Mouse (Mus musculus) erythroid progenitor cell, adult 5-6 weeks (primary cell): Measurements from ENCODE around the gene Srcap. TPM values are rescaled to one million over a fixed set of nuclear protein-coding genes. Genes with fewer than 3 reads are reported as not detected.

Experiments used
- total RNA-seq, 2 experiments: library from RNA; stranded (forward) in 1 of 2; stranded (reverse) in 1 of 2; fragments of 150-400 nt in 1 of 2; fragments of 186-747, 209-891 nt in 1 of 2; gene quantifications; 2 replicates each; pipeline versions ENCODE4 v1.2.3 to v1.2.4; 2015 to 2017; ENCODE audit warnings: low replicate concordance in 2 of 2

Gene Srcap
- total RNA-seq, 2 experiments from 2014 or later, result 77.0 to 99.3 TPM

Other genes with a start within 250 kb of the Srcap start
- gene Sephs2, start 237.9 kb upstream of the Srcap start, total RNA-seq (2015; ENCODE audit: low replicate concordance), result 16.8 and 18.0 TPM in 2 replicates
- gene Sephs2, start 237.9 kb upstream of the Srcap start, total RNA-seq (2017; ENCODE audit: low replicate concordance), result 25.8 and 29.0 TPM in 2 replicates
- gene Itgal, start 215.7 kb upstream of the Srcap start, total RNA-seq (2015; ENCODE audit: low replicate concordance), result 14.3 and 18.7 TPM in 2 replicates
- 2.1 and 3.9 TPM in 2 replicates for gene Itgal, start 215.7 kb upstream of the Srcap start, total RNA-seq (2017; ENCODE audit: low replicate concordance)
- gene Zfp768, start 166.4 kb upstream of the Srcap start, total RNA-seq (2015; ENCODE audit: low replicate concordance), result 0.72 TPM in 1 of 2 replicates, not detected in the other
- 0.39 and 1.3 TPM in 2 replicates for gene Zfp768, start 166.4 kb upstream of the Srcap start, total RNA-seq (2017; ENCODE audit: low replicate concordance)
- 0.42 TPM in 1 of 2 replicates, not detected in the other for gene Zfp747, start 135.9 kb upstream of the Srcap start, total RNA-seq (2015; ENCODE audit: low replicate concordance)
- 2.4 TPM in 1 of 2 replicates, not detected in the other for gene Zfp747, start 135.9 kb upstream of the Srcap start, total RNA-seq (2017; ENCODE audit: low replicate concordance)
- 1.1 TPM in 1 of 2 replicates, not detected in the other for gene 9130019O22Rik, start 124.8 kb upstream of the Srcap start, total RNA-seq (2015; ENCODE audit: low replicate concordance)
- gene 9130019O22Rik, start 124.8 kb upstream of the Srcap start, total RNA-seq (2017; ENCODE audit: low replicate concordance), result 0.26 TPM in 1 of 2 replicates, not detected in the other
- not detected in 2 replicates for gene E430018J23Rik, start 118.4 kb upstream of the Srcap start, total RNA-seq (2015; ENCODE audit: low replicate concordance)
- gene E430018J23Rik, start 118.4 kb upstream of the Srcap start, total RNA-seq (2017; ENCODE audit: low replicate concordance), result not detected in 2 replicates
- 1.4 TPM in 1 of 2 replicates, not detected in the other for gene Zfp764, start 105.2 kb upstream of the Srcap start, total RNA-seq (2015; ENCODE audit: low replicate concordance)
- 1.4 TPM in 1 of 2 replicates, not detected in the other for gene Zfp764, start 105.2 kb upstream of the Srcap start, total RNA-seq (2017; ENCODE audit: low replicate concordance)
- 5.0 and 20.9 TPM in 2 replicates for gene Zfp688, start 89.9 kb upstream of the Srcap start, total RNA-seq (2015; ENCODE audit: low replicate concordance)
- gene Zfp688, start 89.9 kb upstream of the Srcap start, total RNA-seq (2017; ENCODE audit: low replicate concordance), result 5.0 and 6.7 TPM in 2 replicates
- 3.2 and 3.8 TPM in 2 replicates for gene Zfp689, start 62.8 kb upstream of the Srcap start, total RNA-seq (2015; ENCODE audit: low replicate concordance)
- gene Zfp689, start 62.8 kb upstream of the Srcap start, total RNA-seq (2017; ENCODE audit: low replicate concordance), result 3.1 and 6.1 TPM in 2 replicates
- 147 and 172 TPM in 2 replicates for gene Prr14, start 52.4 kb upstream of the Srcap start, total RNA-seq (2015; ENCODE audit: low replicate concordance)
- gene Prr14, start 52.4 kb upstream of the Srcap start, total RNA-seq (2017; ENCODE audit: low replicate concordance), result 31.9 and 84.3 TPM in 2 replicates
- gene Fbrs, start 32.8 kb upstream of the Srcap start, total RNA-seq (2015; ENCODE audit: low replicate concordance), result 103 and 125 TPM in 2 replicates
- gene Fbrs, start 32.8 kb upstream of the Srcap start, total RNA-seq (2017; ENCODE audit: low replicate concordance), result 28.1 and 32.7 TPM in 2 replicates
- 58.7 and 63.1 TPM in 2 replicates for gene Gm42715, start 7.6 kb downstream of the Srcap start, total RNA-seq (2015; ENCODE audit: low replicate concordance)
- 25.4 and 45.8 TPM in 2 replicates for gene Gm42715, start 7.6 kb downstream of the Srcap start, total RNA-seq (2017; ENCODE audit: low replicate concordance)
- gene Tmem265, start 49.4 kb downstream of the Srcap start, total RNA-seq (2015; ENCODE audit: low replicate concordance), result 6.5 TPM in 1 of 2 replicates, not detected in the other
- 1.3 TPM in 1 of 2 replicates, not detected in the other for gene Tmem265, start 49.4 kb downstream of the Srcap start, total RNA-seq (2017; ENCODE audit: low replicate concordance)
- gene Phkg2, start 61.4 kb downstream of the Srcap start, total RNA-seq (2015; ENCODE audit: low replicate concordance), result 58.7 and 76.0 TPM in 2 replicates
- 27.9 and 44.7 TPM in 2 replicates for gene Phkg2, start 61.4 kb downstream of the Srcap start, total RNA-seq (2017; ENCODE audit: low replicate concordance)
- gene Ccdc189, start 76.6 kb downstream of the Srcap start, total RNA-seq (2015; ENCODE audit: low replicate concordance), result 21.8 and 32.1 TPM in 2 replicates
- gene Ccdc189, start 76.6 kb downstream of the Srcap start, total RNA-seq (2017; ENCODE audit: low replicate concordance), result 26.7 and 41.9 TPM in 2 replicates
- 22.0 and 49.9 TPM in 2 replicates for gene Rnf40, start 76.8 kb downstream of the Srcap start, total RNA-seq (2015; ENCODE audit: low replicate concordance)
- 60.3 and 108 TPM in 2 replicates for gene Rnf40, start 76.8 kb downstream of the Srcap start, total RNA-seq (2017; ENCODE audit: low replicate concordance)
- gene Zfp629, start 103.8 kb downstream of the Srcap start, total RNA-seq (2015; ENCODE audit: low replicate concordance), result 2.2 and 5.4 TPM in 2 replicates
- 0.38 and 1.3 TPM in 2 replicates for gene Zfp629, start 103.8 kb downstream of the Srcap start, total RNA-seq (2017; ENCODE audit: low replicate concordance)
- gene Bcl7c, start 196.9 kb downstream of the Srcap start, total RNA-seq (2015; ENCODE audit: low replicate concordance), result 4.0 and 9.6 TPM in 2 replicates
- gene Bcl7c, start 196.9 kb downstream of the Srcap start, total RNA-seq (2017; ENCODE audit: low replicate concordance), result 2.6 and 12.7 TPM in 2 replicates
- not detected in 2 replicates for gene Ctf1, start 200.8 kb downstream of the Srcap start, total RNA-seq (2015; ENCODE audit: low replicate concordance)
- not detected in 2 replicates for gene Ctf1, start 200.8 kb downstream of the Srcap start, total RNA-seq (2017; ENCODE audit: low replicate concordance)
- gene Ctf2, start 220.2 kb downstream of the Srcap start, total RNA-seq (2015; ENCODE audit: low replicate concordance), result not detected in 2 replicates
- gene Ctf2, start 220.2 kb downstream of the Srcap start, total RNA-seq (2017; ENCODE audit: low replicate concordance), result not detected in 2 replicates
- 1.7 and 1.8 TPM in 2 replicates for gene Fbxl19, start 232.6 kb downstream of the Srcap start, total RNA-seq (2015; ENCODE audit: low replicate concordance)
- gene Fbxl19, start 232.6 kb downstream of the Srcap start, total RNA-seq (2017; ENCODE audit: low replicate concordance), result 1.5 and 3.6 TPM in 2 replicates